Mouse (Mus musculus): ENCODE results near the gene Zbtb7a.

Gene Zbtb7a

DNA sequence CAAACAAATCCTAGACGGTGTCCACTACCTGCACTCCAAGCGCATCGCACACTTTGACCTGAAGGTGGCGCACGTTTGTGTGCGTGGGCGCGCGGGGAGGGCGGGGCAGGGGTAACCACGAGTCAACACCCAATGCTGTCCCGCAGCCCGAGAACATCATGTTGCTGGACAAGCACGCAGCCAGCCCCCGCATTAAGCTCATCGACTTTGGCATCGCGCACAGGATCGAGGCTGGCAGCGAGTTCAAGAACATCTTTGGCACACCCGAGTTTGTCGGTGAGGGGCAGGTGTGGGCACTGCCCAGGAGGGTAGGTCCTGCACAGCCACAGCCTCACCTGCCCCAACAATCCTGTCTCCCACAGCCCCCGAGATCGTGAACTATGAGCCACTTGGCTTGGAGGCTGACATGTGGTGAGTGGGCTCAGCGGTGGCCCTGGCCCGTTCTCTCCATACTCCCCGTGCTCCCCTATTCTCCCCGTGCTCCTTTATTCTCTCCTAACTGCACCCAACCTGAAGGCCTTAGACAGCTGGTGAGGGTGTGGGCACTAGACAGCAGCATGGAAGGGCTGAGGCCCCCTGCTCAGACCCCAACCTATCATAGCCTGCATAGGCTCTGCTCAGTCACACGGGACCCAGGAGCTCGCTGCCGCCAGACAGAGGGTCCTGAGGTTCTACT, 55.4 kb downstream of the Zbtb7a start:
- WGBS = 66% methylated on average over 31 of the region's 31 CpGs

DNA sequence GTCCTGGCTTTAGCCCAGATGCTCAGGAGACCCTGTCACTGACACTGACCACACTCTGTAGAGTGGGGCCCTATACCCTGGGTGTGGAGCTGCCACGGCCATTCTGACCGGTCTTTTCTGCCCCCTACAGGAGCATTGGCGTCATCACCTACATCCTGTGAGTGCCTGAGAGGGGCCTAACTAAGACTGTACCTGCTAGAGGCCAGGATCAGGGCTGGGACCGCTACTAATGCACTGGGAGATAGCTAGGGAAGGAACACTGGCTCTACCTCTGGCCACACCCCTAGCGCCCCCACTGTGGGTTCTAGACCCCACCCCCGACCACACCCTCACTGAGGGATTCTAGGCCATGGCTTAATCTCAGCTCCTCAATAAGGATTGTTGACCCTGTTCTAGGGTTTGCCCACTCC, 55.9 kb downstream of the Zbtb7a start:
- 57% methylated on average over 6 of the region's 6 CpGs for WGBS

- 77% methylated on average over 18 of the region's 18 CpGs for WGBS
These were observed 56.4 kb downstream of the Zbtb7a start for GRCm38 (mm10) chr10:81191342-81191982.

DNA sequence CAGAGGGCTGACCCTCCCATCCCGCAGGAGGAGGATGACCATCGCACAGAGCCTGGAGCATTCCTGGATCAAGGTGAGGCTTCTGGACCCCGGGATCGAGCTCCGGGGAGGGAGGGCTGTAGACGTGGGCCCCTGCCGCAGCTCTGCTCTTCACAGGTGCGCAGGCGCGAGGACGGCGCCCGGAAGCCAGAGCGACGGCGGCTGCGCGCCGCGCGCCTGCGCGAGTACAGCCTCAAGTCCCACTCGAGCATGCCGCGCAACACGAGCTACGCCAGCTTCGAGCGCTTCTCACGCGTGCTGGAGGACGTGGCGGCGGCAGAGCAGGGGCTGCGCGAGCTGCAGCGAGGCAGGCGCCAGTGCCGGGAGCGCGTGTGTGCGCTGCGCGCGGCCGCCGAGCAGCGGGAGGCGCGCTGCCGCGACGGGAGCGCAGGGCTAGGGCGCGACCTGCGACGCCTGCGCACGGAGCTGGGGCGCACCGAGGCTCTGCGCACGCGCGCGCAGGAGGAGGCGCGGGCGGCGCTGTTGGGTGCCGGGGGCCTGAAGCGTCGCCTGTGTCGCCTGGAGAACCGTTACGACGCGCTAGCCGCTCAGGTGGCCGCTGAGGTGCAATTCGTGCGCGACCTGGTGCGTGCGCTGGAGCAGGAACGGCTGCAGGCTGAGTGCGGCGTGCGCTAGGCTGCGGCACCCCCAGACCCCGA, 57.4 kb downstream of the Zbtb7a start:
- under 1% methylated on average over 92 of the region's 93 CpGs for WGBS

DNA sequence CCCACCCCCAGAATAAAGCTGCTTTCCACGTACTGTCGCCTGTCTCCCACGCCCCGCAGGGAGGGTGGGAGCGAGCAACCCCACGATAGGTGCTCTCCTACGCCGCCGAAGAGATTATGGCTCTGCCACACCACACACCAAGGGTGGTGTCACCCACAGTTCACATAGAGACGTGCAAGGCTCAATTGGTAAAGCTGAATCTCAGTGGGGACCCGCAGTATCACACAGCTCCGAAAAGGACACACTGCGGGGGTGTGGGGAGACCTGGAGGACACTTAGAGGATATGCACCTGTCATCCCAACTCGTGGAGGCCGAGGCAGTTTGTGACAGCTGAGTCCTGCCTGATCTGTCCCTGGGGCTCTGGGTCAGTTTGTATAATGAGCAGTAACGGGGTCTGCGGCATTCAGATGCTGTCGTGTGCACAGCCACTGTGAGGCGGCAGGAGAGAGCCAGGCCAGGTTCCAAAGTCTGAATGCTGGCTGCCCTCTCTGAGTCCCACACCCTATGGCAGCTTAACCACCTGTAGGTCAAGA, 58.0 kb downstream of the Zbtb7a start:
- 4% methylated on average over 19 of the region's 19 CpGs for WGBS

DNA sequence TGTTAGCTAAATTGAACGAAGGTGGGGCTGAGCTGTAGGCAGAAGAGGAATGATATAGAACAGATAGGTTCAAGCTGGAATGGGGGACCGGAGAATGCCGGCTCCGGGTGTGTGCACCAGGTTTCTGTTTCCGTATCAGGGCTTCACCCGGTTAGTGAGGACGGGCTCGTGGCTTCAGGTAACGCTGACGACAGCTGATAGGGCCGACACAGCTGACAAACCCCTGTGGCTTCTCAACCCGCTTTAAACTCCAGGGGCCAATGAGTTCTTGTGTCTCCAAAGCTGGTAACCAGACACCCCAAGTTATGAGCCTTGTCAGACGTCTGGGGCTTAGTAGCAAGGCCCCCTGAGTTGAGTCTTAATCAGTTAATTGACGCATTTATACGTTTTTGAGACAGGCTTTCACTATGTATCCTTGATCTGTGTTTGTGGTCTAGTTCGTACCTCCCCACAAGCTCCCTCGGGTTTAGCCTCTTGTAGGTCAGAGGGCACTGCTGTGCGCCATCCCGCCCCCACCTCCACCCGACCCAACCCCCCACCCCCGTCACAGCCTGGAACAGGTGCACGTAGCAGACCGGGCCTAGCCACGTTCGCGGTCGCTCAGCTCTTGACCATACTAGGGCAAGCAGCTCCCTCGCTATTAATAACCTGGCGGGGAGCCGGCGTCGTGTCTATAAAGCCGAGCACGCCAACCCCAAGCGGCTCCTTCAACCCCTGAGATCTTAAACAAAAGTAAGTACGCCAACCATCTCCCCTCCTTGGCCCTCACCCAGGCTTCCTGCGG, 59.2 kb downstream of the Zbtb7a start:
- 7% methylated on average over 37 of the region's 37 CpGs for WGBS

DNA sequence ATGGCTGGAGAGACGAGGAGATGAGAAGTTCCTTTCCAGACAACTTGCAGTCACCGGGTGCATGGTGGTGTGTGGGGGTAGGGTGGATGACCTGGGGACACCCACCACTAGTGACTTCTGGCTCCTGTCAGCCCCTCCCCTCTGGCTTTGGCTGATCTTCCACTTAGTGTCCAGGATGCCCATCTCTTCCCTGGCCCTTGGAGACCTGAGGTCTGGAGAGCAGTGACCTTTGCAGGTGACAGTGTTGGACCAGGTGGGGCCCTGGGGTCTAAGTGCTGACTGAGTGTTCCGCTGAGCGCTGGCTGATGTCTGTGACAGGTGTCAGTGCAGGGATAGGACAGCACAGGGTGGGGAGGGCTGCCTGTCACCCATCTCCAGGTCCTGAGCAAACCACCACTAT, 60.3 kb downstream of the Zbtb7a start:
- 85% methylated on average over 4 of the region's 4 CpGs for WGBS

DNA sequence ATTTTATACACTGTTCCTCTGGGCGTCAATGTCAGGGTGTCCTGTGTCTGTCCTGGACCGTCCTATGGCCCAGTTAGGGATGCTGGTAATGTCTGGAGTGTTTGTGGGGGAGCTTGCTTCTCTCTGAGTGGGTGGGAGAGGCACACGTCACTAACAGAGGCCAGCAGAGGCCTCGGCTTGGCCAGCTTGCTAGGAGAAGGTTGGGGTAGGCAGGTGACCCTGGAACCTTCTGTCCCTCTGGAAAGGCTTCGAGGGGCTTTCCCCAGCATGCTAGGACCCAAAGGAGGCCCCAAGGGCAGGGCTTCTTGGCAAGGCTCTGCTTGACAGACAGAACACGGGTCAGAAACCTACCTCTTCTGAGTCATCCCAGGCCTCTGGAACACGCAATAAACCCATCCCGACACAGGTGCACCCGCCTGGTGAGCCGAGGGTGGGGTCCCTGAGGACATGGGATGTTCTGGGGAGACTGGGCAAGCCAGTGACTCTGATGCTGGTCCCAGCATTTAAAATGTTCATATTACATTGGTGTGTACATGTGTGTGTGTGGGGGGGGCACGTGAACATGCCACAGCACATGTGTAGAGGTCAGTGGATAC, 61.5 kb downstream of the Zbtb7a start:
- WGBS = 78% methylated on average over 11 of the region's 11 CpGs

DNA sequence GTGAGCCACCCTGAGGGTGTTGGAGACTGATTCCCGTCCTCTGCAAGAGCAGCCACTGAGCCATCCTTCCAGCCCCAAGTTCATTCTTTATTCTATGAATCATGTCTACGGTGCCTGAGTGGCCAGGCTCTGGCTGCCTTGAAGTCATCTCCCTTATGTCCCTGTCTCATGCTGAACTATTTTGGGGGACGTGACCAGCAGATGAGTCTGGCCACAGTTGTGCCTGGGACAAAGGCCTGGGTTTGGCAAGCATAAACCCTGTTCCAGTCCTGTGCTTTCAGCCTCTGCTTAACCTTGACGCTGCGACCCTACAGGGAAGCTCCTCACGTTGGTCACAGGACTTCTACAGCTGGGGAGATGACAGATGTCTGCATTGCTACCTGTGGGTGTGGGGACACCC, 62.3 kb downstream of the Zbtb7a start:
- WGBS = 50% methylated on average over 6 of the region's 6 CpGs

GRCm38 (mm10) chr10:81198230-81198629, 63.2 kb downstream of the Zbtb7a start:
- under 1% methylated on average over 9 of the region's 9 CpGs for WGBS

GRCm38 (mm10) chr10:81198990-81199389, 64.0 kb downstream of the Zbtb7a start:
- WGBS = 86% methylated on average over 6 of the region's 6 CpGs

DNA sequence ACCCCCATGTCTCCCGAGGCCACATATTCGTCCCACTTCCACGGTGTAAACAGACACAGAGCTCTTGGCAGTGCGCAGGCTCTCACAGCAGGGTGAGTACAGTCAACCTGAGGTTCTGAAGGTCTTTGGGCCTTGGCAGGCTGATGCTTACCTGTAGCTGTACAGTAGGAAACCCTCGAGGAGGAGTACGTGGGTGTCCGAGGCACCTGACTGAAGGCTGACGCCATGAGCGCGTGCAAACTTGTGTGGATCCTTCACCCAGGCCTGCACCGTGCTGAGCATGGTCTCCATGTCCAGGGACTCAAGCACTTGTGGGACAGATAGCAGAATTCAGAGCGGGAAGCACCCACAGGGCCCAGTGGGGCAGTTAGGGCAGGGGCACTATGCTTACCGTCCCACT, 65.1 kb downstream of the Zbtb7a start:
- WGBS = 89% methylated on average over 13 of the region's 13 CpGs

- 82% methylated on average over 20 of the region's 20 CpGs for WGBS
These were observed 65.7 kb downstream of the Zbtb7a start for GRCm38 (mm10) chr10:81200605-81201287.

GRCm38 (mm10) chr10:81201807-81202758, 67.1 kb downstream of the Zbtb7a start, which contains the start of gene Nmrk2:
TSS of gene Nmrk2 (minus strand) at chr10:81202051.
- WGBS = 60% methylated on average over 13 of the region's 13 CpGs
